ENCODE assay signal across 8 mouse cellular contexts in genomic region chr10:100588932-100589388, GRCm38 (mm10). TPM values are rescaled to one million over a fixed set of nuclear protein-coding genes. Genes with fewer than 3 reads are reported as not detected.
A peak's percentile ranks its signal among the peaks of the same experiment; 100 is the strongest.
DNase-seq lines count a peak whose midpoint lies in the region; ATAC-seq lines count a peak whose summit lies in the region.

No protein-coding gene starts in this region.

- peaks cover 13% of the 10 kb centered on the region for H3K4me1 ChIP-seq in forebrain, embryonic 10.5 days
- no peaks in the 10 kb centered on the region; the same call in 1 of the 2 replicates for H3K4me1 ChIP-seq in heart, embryonic 15.5 days (replicated peaks)
- H3K4me1 ChIP-seq in liver, embryonic 12.5 days = peaks cover 12% of the 10 kb centered on the region

- H3K36me3 ChIP-seq in forebrain, embryonic 10.5 days (replicated peaks) = peaks cover 12% of the 10 kb centered on the region
- 0 out of 2 replicates have a peak, but pooled peaks cover 4% of the 10 kb centered on the region for H3K36me3 ChIP-seq in heart, embryonic 15.5 days
- peaks cover 18% of the 10 kb centered on the region for H3K36me3 ChIP-seq in liver, embryonic 12.5 days
- no peaks in the 10 kb centered on the region for H3K36me3 ChIP-seq in splenic B cell, adult 2 months (ENCODE audit: control insufficient read depth, insufficient read depth, low read length, poor library complexity, severe bottlenecking)

- ATAC-seq in heart, embryonic 15.5 days (replicated peaks; ENCODE audit: insufficient number of reproducible peaks, insufficient read depth, low FRiP score, low read depth) = peak; percentile 98
- peak; percentile 99 for ATAC-seq in liver, embryonic 12.5 days

- H3K4me3 ChIP-seq in forebrain, embryonic 10.5 days = peak overlapping the region; percentile 78
- H3K4me3 ChIP-seq in heart, embryonic 15.5 days = peak overlapping the region; percentile 94
- peak overlapping the region; percentile 79 for H3K4me3 ChIP-seq in liver, embryonic 12.5 days

- H3K27me3 ChIP-seq in forebrain, embryonic 10.5 days (ENCODE audit: poor library complexity, severe bottlenecking) = no peaks in the 10 kb centered on the region
- no peaks in the 10 kb centered on the region for H3K27me3 ChIP-seq in heart, embryonic 15.5 days
- H3K27me3 ChIP-seq in liver, embryonic 12.5 days (replicated peaks) = no peaks in the 10 kb centered on the region
- no peaks in the 10 kb centered on the region for H3K27me3 ChIP-seq in splenic B cell, adult 2 months (ENCODE audit: control insufficient read depth, insufficient read depth, low read length, poor library complexity, severe bottlenecking)

- DNase-seq in CD8-positive naive resting alpha-beta T cell, adult 2 months (ENCODE audit: low read depth in 2 of 2, low spot score in 2 of 2) = peak; percentile 71 to 76
- peak; percentile 73 for DNase-seq in c-Kit-positive CD71-negative TER-119-negative erythroid progenitor cells, embryonic 14.5 days (ENCODE audit: low read depth)
- peak; percentile 86 for DNase-seq in forebrain, embryonic 10.5 days (ENCODE audit: extremely low spot score, low spot score)
- peak; percentile 94 for DNase-seq in kidney, postnatal 14 days
- peak; percentile 91 for DNase-seq in naive thymus-derived CD4-positive, alpha-beta T cell, adult 2 months (ENCODE audit: low read depth)
- peak; percentile 90 for DNase-seq in splenic B cell, adult 2 months (ENCODE audit: low read depth, low spot score)

- H3K9me3 ChIP-seq in forebrain, embryonic 10.5 days = no peaks in the 10 kb centered on the region
- no peaks in the 10 kb centered on the region for H3K9me3 ChIP-seq in heart, embryonic 15.5 days (replicated peaks)
- H3K9me3 ChIP-seq in liver, embryonic 12.5 days (replicated peaks) = no peaks in the 10 kb centered on the region

- H3K4me2 ChIP-seq in heart, embryonic 15.5 days = peak overlapping the region; percentile 85
- peak overlapping the region; percentile 72 for H3K4me2 ChIP-seq in liver, embryonic 12.5 days

- 0% methylated on average over 31 of the region's 31 CpGs for WGBS in forebrain, embryonic 10.5 days
- under 1% methylated on average over 31 of the region's 31 CpGs for WGBS in heart, embryonic 15.5 days
- WGBS in liver, embryonic 12.5 days (ENCODE audit: insufficient replicate concordance) = under 1% methylated on average over 31 of the region's 31 CpGs

- H3K9ac ChIP-seq in heart, embryonic 15.5 days = peak overlapping the region; percentile 75
- peak overlapping the region; percentile 75 for H3K9ac ChIP-seq in liver, embryonic 12.5 days

- peak overlapping the region; percentile 87 for H3K27ac ChIP-seq in forebrain, embryonic 10.5 days
- H3K27ac ChIP-seq in heart, embryonic 15.5 days = peak overlapping the region; percentile 75
- H3K27ac ChIP-seq in liver, embryonic 12.5 days = peak overlapping the region; percentile 84

RNA-seq across cellular contexts. Expression of gene 4930430F08Rik, which starts 1.3 kb away (rescaled TPM):
- 10.4 and 11.8 TPM in 2 replicates for polyA plus RNA-seq in forebrain, embryonic 10.5 days (2016; fragmentation: Nextera tagmentation; extraction: Ambion mirVana)
- polyA plus RNA-seq in heart, embryonic 15.5 days (2015; fragmentation: Nextera tagmentation; extraction: Ambion mirVana) = 5.9 and 8.7 TPM in 2 replicates
- 13.5 and 15.2 TPM in 2 replicates for polyA plus RNA-seq in liver, embryonic 12.5 days (2016; fragmentation: Nextera tagmentation; extraction: Ambion mirVana)

RNA-seq across cellular contexts. Expression of gene 1700017N19Rik, which starts 1.3 kb away (rescaled TPM):
- polyA plus RNA-seq in forebrain, embryonic 10.5 days (2016; fragmentation: Nextera tagmentation; extraction: Ambion mirVana) = not detected in 2 replicates
- not detected in 2 replicates for polyA plus RNA-seq in heart, embryonic 15.5 days (2015; fragmentation: Nextera tagmentation; extraction: Ambion mirVana)
- not detected in 2 replicates for polyA plus RNA-seq in liver, embryonic 12.5 days (2016; fragmentation: Nextera tagmentation; extraction: Ambion mirVana)

Comparison
In these comparisons a context has a peak if more than half of its experiments do, and no peak if none do; other contexts are left out.
1. Peak in every context shown above with its lines: DNase-seq, ATAC-seq, H3K4me3 ChIP-seq and H3K27ac ChIP-seq.